Mouse (Mus musculus): ENCODE data around the gene Khdc3. TPM values are rescaled to one million over a fixed set of nuclear protein-coding genes. Genes with fewer than 3 reads are reported as not detected.

Khdc3 gene
- polyA plus RNA-seq, 1 experiment from 2014 or later: not detected

GRCm38 (mm10) chr9:73089222-73089920, 12.3 kb upstream of the Khdc3 start:
- no peak overlapping the region for H3K4me3 ChIP-seq (ENCODE audit: low read depth, low read length)
- H3K27me3 ChIP-seq (ENCODE audit: control insufficient read depth, insufficient read depth, low read length): no peaks in the 10 kb centered on the region
- 83% methylated on average over 16 of the region's 16 CpGs for WGBS
- no peak overlapping the region for H3K27ac ChIP-seq (ENCODE audit: low read depth, low read length)
- DNase-seq (ENCODE audit: low spot score) (no peak), ATAC-seq (replicated peaks; ENCODE audit: low FRiP score) (no peak)
- no peaks in the 10 kb centered on the region for H3K36me3 ChIP-seq (ENCODE audit: control insufficient read depth, insufficient read depth, low read length)
- no peaks in the 10 kb centered on the region for H3K4me1 ChIP-seq (replicated peaks; ENCODE audit: control insufficient read depth, insufficient read depth, low read length)
- H3K9me3 ChIP-seq (ENCODE audit: control insufficient read depth, low read length): no peaks in the 10 kb centered on the region
- H3K9ac ChIP-seq (ENCODE audit: low read length): no peak overlapping the region
- no peak overlapping the region for H3K4me2 ChIP-seq (ENCODE audit: low read depth, low read length, severe bottlenecking)

- H3K4me1 ChIP-seq (replicated peaks; ENCODE audit: control insufficient read depth, insufficient read depth, low read length): no peaks in the 10 kb centered on the region
- H3K4me2 ChIP-seq (ENCODE audit: low read depth, low read length, severe bottlenecking): no peak overlapping the region
- no peaks in the 10 kb centered on the region for H3K36me3 ChIP-seq (ENCODE audit: control insufficient read depth, insufficient read depth, low read length)
- no peak overlapping the region for H3K9ac ChIP-seq (ENCODE audit: low read length)
- no peak for ATAC-seq (replicated peaks; ENCODE audit: low FRiP score)
- no peaks in the 10 kb centered on the region for H3K27me3 ChIP-seq (ENCODE audit: control insufficient read depth, insufficient read depth, low read length)
- H3K4me3 ChIP-seq (ENCODE audit: low read depth, low read length): no peak overlapping the region
- H3K27ac ChIP-seq (ENCODE audit: low read depth, low read length): no peak overlapping the region
- 77% methylated on average over 10 of the region's 10 CpGs for WGBS
- no peak for DNase-seq (ENCODE audit: low spot score)
- no peaks in the 10 kb centered on the region for H3K9me3 ChIP-seq (ENCODE audit: control insufficient read depth, low read length)
Observed at GRCm38 (mm10) chr9:73090121-73090520, 11.5 kb upstream of the Khdc3 start.

- Histone ChIP-seq H3K27me3 (ENCODE audit: control insufficient read depth, insufficient read depth, low read length) (no peaks in the 10 kb centered on the region), H3K36me3 (ENCODE audit: control insufficient read depth, insufficient read depth, low read length) (no peaks in the 10 kb centered on the region), H3K4me3 (ENCODE audit: low read depth, low read length) (no peak overlapping the region), H3K27ac (ENCODE audit: low read depth, low read length) (no peak overlapping the region), H3K4me2 (ENCODE audit: low read depth, low read length, severe bottlenecking) (no peak overlapping the region), H3K9ac (ENCODE audit: low read length) (no peak overlapping the region), H3K4me1 (replicated peaks; ENCODE audit: control insufficient read depth, insufficient read depth, low read length) (no peaks in the 10 kb centered on the region), H3K9me3 (ENCODE audit: control insufficient read depth, low read length) (no peaks in the 10 kb centered on the region)
- 0% methylated on average over 1 of the region's 1 CpGs for WGBS
- 0 out of 2 replicates have a peak, but pooled peaks have one; percentile 27 for ATAC-seq (replicated peaks; ENCODE audit: low FRiP score)
- no peak for DNase-seq (ENCODE audit: low spot score)
Observed at GRCm38 (mm10) chr9:73091747-73092146, 9.9 kb upstream of the Khdc3 start.

GRCm38 (mm10) chr9:73094580-73094979, 7.1 kb upstream of the Khdc3 start:
- no peak overlapping the region for H3K27ac ChIP-seq (ENCODE audit: low read depth, low read length)
- H3K4me3 ChIP-seq (ENCODE audit: low read depth, low read length): no peak overlapping the region
- no peaks in the 10 kb centered on the region for H3K27me3 ChIP-seq (ENCODE audit: control insufficient read depth, insufficient read depth, low read length)
- no peak overlapping the region for H3K9ac ChIP-seq (ENCODE audit: low read length)
- no peaks in the 10 kb centered on the region for H3K9me3 ChIP-seq (ENCODE audit: control insufficient read depth, low read length)
- H3K4me2 ChIP-seq (ENCODE audit: low read depth, low read length, severe bottlenecking): no peak overlapping the region
- H3K4me1 ChIP-seq (replicated peaks; ENCODE audit: control insufficient read depth, insufficient read depth, low read length): no peaks in the 10 kb centered on the region
- 65% methylated on average over 17 of the region's 17 CpGs for WGBS
- ATAC-seq (replicated peaks; ENCODE audit: low FRiP score) (peak; percentile 46; the same call in 1 of the 2 replicates), DNase-seq (ENCODE audit: low spot score) (peak; percentile 55)
- no peaks in the 10 kb centered on the region for H3K36me3 ChIP-seq (ENCODE audit: control insufficient read depth, insufficient read depth, low read length)

- no peaks in the 10 kb centered on the region for H3K4me1 ChIP-seq (replicated peaks; ENCODE audit: control insufficient read depth, insufficient read depth, low read length)
- WGBS: 82% methylated on average over 2 of the region's 2 CpGs
Observed at GRCm38 (mm10) chr9:73097898-73098297, 3.7 kb upstream of the Khdc3 start.

GRCm38 (mm10) chr9:73102181-73102580, 545 bp downstream of the Khdc3 start, which contains the start of gene Gm20509:
Gene Gm20509 (plus strand): TSS chr9:73102470.
- Histone ChIP-seq H3K9me3 (ENCODE audit: control insufficient read depth, low read length) (no peaks in the 10 kb centered on the region), H3K4me2 (ENCODE audit: low read depth, low read length, severe bottlenecking) (peak within 1 kb of the TSS; percentile 76), H3K27ac (ENCODE audit: low read depth, low read length) (no peak within 1 kb of the TSS), H3K4me3 (ENCODE audit: low read depth, low read length) (peak within 1 kb of the TSS; percentile 38), H3K36me3 (ENCODE audit: control insufficient read depth, insufficient read depth, low read length) (no peaks in the 10 kb centered on the region), H3K4me1 (replicated peaks; ENCODE audit: control insufficient read depth, insufficient read depth, low read length) (no peaks in the 10 kb centered on the region), H3K9ac (ENCODE audit: low read length) (peak within 1 kb of the TSS; percentile 46), H3K27me3 (ENCODE audit: control insufficient read depth, insufficient read depth, low read length) (peaks cover 17% of the 10 kb centered on the region; the same call in 1 of the 2 replicates)
- DNase-seq (ENCODE audit: low spot score): no peak
- no peak for ATAC-seq (replicated peaks; ENCODE audit: low FRiP score)
- WGBS: 93% methylated on average over 4 of the region's 4 CpGs

More at GRCm38 (mm10) chr9:73097898-73098297, 3.7 kb upstream of the Khdc3 start:
- ATAC-seq (replicated peaks; ENCODE audit: low FRiP score) (no peak), DNase-seq (ENCODE audit: low spot score) (no peak)
- Histone ChIP-seq H3K4me3 (ENCODE audit: low read depth, low read length) (no peak overlapping the region), H3K4me2 (ENCODE audit: low read depth, low read length, severe bottlenecking) (no peak overlapping the region), H3K36me3 (ENCODE audit: control insufficient read depth, insufficient read depth, low read length) (no peaks in the 10 kb centered on the region), H3K27ac (ENCODE audit: low read depth, low read length) (no peak overlapping the region), H3K9me3 (ENCODE audit: control insufficient read depth, low read length) (no peaks in the 10 kb centered on the region), H3K9ac (ENCODE audit: low read length) (no peak overlapping the region), H3K27me3 (ENCODE audit: control insufficient read depth, insufficient read depth, low read length) (peaks cover 5% of the 10 kb centered on the region; the same call in 1 of the 2 replicates)

- H3K9me3 ChIP-seq (ENCODE audit: control insufficient read depth, low read length): no peaks in the 10 kb centered on the region
- peak overlapping the region; percentile 76 for H3K4me2 ChIP-seq (ENCODE audit: low read depth, low read length, severe bottlenecking)
- H3K4me3 ChIP-seq (ENCODE audit: low read depth, low read length): peak overlapping the region; percentile 38
- H3K27me3 ChIP-seq (ENCODE audit: control insufficient read depth, insufficient read depth, low read length): peaks cover 17% of the 10 kb centered on the region; the same call in 1 of the 2 replicates
- no peaks in the 10 kb centered on the region for H3K36me3 ChIP-seq (ENCODE audit: control insufficient read depth, insufficient read depth, low read length)
- H3K4me1 ChIP-seq (replicated peaks; ENCODE audit: control insufficient read depth, insufficient read depth, low read length): no peaks in the 10 kb centered on the region
- peak; percentile 56 for ATAC-seq (replicated peaks; ENCODE audit: low FRiP score)
- H3K27ac ChIP-seq (ENCODE audit: low read depth, low read length): no peak overlapping the region
- peak overlapping the region; percentile 46 for H3K9ac ChIP-seq (ENCODE audit: low read length)
- 6% methylated on average over 60 of the region's 60 CpGs for WGBS
- DNase-seq (ENCODE audit: low spot score): peak; percentile 78
Observed at GRCm38 (mm10) chr9:73103159-73103879, 1.7 kb downstream of the Khdc3 start.

GRCm38 (mm10) chr9:73103880-73104198, 2.2 kb downstream of the Khdc3 start:
- Histone ChIP-seq H3K27ac (ENCODE audit: low read depth, low read length) (no peak overlapping the region), H3K4me2 (ENCODE audit: low read depth, low read length, severe bottlenecking) (peak overlapping the region; percentile 76; the same call in 1 of the 2 replicates), H3K4me3 (ENCODE audit: low read depth, low read length) (peak overlapping the region; percentile 38), H3K27me3 (ENCODE audit: control insufficient read depth, insufficient read depth, low read length) (peaks cover 17% of the 10 kb centered on the region; the same call in 1 of the 2 replicates), H3K4me1 (replicated peaks; ENCODE audit: control insufficient read depth, insufficient read depth, low read length) (no peaks in the 10 kb centered on the region), H3K9ac (ENCODE audit: low read length) (no peak overlapping the region), H3K36me3 (ENCODE audit: control insufficient read depth, insufficient read depth, low read length) (no peaks in the 10 kb centered on the region), H3K9me3 (ENCODE audit: control insufficient read depth, low read length) (no peaks in the 10 kb centered on the region)
- WGBS: 45% methylated on average over 5 of the region's 5 CpGs
- no peak; the same call in 1 of the 2 replicates for ATAC-seq (replicated peaks; ENCODE audit: low FRiP score)
- DNase-seq (ENCODE audit: low spot score): no peak

All from forebrain, embryonic 11.5 days (tissue).